Mouse (Mus musculus) adrenal gland, postnatal 25 days (tissue): ENCODE data around the gene Tmem38b. TPM values are rescaled to one million over a fixed set of nuclear protein-coding genes. Genes with fewer than 3 reads are reported as not detected.
"Not testable (repeated sequence)": the region's sequence is repeated elsewhere in the genome, so short reads cannot be mapped to it uniquely, and the experiment has no call there.

Experiments used
- DNase-seq: peaks from one replicate; pipeline ENCODE4 v3.0.0; 2021; ENCODE audit warnings: mixed read lengths
- long read RNA-seq: library from polyadenylated mRNA; stranded (forward); transcript quantifications from one replicate; pipeline ENCODE4 v2.0.0, GENCODE M21; 2021
- total RNA-seq: library from RNA; stranded (reverse); gene quantifications from 2 replicates; pipeline ENCODE4 v1.2.3, GENCODE M21; 2021

The Tmem38b gene
- total RNA-seq, result 23.2 and 30.8 TPM in 2 replicates
- long read RNA-seq, transcript Tmem38b-201 (6 exons, 2,862 nt), result major isoform, 55 of 60 reads
- long read RNA-seq, partial matches to known transcripts, result 3 of 60 reads
- long read RNA-seq, other reads (novel, unspliced or antisense), result 2 of 60 reads

DNA sequence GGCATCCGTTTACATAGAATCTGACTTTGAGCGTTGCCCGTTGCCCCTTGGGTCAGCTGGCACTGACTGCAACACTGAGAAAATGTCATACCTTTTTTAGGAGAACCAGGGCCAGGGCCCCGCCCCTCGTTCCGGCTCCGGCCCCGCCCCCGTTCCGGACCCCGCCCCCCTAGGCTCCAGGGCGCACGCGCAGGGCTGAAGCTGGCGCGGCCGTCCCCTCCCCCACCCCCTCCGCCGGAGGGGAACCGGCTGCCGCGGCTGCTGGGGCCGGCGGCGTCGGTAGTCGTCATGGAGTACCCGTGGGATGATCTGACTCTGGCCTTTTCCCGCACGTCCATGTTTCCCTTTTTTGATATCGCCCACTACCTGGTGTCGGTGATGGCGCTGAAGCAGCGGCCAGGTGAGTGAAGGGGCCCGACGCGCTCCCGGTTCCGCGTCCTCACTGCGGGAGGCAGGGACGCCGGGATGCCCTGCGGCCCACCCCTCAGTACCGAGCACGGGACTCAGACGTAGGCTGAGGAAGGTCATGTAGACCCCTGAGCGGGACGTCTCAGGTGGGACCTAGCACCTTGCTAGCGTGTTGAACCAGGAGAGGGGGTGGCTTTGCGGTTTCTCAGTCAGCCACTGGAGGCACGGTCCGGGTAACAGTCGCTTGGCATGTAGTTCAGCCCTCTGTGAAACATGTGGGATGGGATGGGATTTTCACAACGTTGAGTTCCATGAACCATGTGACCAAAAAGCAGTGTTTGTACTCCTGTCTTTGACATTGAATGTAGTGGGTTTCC is at the start of gene Tmem38b:
Gene Tmem38b (plus strand): TSS at position 225 of the 785 bp plus-strand sequence.
- DNase-seq, result peak; percentile 89

DNA sequence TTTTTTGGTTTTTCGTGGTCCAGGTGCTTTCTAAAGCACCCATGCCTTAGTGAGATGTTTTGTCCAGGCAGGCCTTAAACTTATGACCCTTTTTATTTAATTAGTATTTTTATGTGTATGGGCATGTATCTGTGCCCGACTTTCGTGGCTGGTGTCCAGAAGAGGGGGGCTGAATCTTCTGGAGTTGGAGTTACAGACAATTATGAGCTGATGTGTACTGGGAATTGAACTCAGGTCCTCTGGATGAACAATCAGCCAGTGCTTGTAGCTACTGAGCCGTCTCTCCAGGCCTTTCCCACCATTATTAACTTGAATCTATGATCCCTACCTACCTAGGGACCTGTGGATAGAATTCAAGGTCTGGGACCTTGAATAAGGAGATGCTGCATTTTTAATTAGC is 44.4 kb upstream of the Tmem38b start:
- DNase-seq, result no peak

DNA sequence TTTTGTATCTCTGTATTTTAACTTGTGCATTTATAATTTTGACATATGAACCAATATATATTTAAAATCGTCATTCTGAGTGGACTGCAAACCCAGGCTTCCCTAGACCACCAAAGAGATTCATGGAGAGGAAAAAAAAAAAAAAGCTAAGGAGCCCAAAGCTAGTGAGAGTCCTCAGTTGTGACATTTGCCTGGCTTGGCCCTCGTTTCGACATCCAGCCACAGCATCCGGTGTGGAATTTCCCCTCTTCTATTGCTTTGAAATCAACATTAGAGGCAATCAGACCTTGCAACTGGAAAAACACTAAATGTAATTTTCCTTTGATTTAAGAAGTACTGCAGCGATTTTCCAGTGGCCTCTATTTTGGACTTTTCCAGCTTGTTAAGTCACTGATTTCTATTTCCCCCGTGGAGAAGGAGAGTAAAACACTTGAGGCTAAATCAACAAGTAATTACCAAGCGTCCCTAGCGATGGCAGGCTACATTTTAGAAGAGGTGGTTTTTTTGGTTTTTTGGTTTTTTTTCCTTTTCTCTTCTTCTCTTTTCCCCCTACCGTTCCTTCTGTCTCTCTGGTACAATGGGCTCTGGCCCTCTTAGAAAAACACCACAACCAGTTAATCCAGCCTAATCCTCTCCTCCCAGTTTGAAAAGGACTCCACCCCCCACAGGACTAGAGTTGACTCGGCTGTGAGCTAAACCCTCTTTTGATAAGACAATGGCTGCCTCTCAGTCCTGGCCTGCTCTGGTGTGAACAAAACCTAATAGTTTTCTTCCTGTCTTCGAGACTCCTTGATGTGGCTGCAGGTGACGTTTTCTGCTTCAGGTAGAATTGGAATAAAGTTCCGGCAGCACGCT is 43.4 kb upstream of the Tmem38b start:
- no peak for DNase-seq

DNA sequence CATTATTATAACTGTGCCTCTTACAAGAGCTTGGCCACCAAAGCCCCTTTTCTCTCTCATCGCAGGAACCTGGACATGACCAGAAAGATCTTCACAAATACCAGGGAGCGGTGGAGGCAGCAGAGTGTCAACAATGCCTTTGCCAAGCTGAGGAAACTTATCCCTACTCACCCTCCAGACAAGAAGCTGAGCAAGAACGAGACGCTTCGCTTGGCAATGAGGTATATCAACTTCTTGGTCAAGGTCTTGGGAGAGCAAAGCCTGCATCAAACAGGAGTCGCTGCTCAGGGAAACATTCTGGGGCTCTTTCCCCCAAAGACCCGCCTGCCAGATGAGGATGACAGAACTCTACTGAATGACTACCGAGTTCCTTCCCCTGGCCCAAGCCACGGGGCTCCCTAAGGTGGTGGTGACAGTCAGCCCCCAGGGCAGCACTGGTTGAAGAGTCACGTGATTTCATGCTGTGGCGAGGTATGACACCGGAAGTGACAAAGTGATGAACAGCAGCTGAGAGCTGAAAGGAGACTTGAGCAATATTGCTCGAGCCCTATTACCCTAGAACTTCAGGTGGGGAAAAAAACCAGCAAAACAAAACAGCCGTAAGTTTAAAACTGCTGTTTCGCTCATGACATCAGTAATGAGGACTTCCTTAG is 40.0 kb upstream of the Tmem38b start:
- no peak for DNase-seq

DNA sequence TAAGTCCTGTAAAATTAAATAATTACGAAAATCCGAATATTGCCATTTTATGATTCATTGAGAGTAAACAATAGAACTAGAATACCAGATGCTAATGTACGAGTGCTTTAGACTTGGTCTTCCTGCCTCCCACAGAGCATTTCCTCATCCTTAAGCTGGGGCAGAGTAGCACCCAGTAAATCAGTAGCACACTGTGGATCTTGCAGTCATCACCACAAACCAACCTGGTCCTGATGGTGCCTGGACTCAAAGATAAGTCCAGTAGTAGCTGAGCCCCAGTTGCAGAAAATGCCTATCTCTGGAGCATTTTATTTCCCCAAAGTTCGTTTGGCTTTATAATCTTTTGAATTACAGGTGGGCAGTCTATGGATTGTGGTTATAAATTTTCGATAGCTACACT is 39.0 kb upstream of the Tmem38b start:
- no peak for DNase-seq

DNA sequence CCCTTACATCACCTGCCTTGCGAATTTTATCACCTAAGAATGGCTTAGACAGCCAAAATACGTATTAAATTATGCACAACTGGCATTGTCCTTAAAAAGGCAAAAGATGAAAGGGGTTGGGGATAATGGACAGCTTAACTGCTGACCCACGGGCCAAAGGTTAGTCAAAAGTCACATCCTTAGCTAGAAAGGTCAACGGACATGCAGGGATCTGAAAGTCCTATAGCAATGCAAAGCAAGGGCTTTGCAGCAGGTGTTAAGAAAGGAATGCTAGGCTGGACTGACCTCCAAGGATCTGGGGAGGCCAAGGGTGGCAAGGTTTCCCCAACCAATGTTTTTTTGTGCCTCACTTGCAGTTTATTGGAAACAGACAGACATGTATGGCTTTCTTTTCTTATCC is 36.5 kb upstream of the Tmem38b start:
- DNase-seq, result no peak

DNA sequence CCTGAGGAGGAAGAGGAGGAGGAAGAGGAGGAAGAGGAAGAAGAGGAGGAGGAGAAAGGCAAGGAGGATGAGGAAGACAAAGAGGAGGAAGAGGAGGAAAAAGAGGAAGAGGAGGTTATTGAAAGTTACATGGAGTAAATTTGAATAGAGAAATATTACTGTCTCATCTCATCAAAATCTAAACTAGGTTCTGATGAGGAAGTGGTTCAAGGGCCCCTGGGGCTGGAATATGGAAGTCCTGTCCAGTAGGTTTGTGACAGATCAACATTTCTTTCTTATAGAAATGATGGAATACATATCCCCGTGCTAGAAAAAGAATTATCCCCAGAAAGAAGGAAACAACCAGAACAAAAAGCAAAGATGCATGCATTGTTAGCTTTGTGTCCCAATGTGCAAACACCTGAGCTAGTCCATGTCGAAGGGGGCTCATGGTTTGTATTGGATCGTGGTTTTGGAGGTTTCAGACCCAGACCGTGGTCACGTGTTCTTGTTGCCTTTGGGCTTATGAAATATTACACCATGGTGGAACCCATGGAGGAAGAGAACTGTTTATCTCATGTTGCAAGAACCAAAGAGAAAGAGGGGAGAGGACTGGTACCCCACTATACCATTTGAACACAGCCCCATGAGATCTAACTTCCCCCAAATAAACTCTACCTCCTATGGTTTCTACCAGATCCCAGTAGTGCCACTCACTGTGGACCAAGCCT is 31.4 kb upstream of the Tmem38b start:
- no peak for DNase-seq

DNA sequence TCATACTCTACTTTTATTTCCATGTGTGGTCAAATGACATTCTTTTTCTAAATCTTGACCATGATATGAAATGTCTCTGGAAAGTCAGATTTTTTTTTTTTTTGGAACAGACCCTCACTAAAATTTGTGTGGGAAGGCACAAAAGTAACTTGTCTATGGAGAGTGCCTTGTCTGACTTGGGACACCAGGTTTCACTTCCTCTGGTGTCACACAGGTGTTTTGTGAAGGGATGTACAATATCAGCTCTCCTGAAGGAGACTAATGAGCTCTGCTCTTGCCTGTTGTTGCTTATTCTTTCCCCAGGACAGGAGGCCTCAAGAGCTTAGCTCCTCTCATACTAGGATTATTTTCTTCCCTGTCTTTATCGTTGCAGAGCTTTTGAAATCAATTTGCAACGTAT is 30.8 kb upstream of the Tmem38b start:
- no peak for DNase-seq

DNA sequence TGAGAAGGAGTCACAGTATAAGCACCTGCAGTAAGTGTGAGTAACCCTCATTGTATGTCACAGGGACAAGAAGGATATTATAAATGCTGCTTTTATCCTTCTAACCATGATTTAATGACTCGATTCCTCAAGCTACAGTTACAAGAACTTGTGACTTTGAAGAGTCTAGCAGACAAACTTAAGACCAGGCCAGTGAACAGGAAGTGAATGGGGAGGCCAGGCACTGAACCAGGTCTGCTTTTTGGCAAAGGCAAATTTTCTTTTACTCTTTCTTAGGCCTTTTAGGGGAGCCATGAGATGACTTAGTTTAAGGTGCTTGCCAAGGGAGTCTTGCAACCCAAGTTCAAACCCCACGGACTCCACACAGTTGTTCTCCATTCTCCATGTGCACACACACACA is 30.1 kb upstream of the Tmem38b start:
- no peak for DNase-seq

DNA sequence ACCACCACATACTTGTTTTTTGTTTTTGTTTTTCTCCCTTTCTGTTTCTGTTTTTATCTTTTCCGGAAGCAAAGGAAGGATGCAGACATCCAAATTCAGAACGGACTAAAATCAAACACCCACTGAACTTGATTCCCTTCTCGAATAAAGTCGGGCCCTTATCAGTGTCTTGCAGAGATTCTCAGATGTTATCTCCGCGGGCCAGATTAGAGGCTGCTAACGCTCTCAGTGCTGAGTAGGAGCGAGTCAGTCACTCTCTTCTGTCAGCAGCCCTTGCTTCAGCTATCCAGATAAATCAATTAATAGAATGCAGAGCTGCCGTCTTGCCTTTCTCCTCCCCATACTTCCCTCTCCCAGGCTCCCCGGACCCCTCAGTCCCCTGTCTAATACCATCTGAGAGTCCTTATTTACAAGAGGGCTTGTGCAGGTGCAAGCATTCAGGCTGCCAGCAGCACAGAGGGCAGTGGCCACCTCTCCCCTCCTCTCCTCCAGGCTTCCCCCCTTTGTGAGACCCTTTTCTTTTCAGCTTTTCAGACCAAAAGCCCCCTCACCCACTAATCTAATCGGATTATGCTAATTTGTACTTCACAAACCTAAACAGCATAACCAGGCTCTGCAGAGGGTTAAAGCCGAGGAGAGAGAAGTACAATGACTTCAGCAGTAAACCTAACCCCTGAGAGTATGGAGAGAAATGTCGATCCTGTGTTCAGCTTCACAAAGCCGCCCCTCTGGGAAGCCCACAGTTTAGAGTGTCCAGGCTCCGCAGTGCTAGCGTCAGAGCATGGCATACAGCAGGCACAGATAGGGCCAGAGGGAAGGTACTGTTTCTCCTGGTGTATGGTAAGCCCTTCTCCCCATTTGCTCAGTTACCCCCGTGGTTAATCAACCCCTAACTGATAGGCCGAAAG is 28.7 kb upstream of the Tmem38b start:
- no peak for DNase-seq

DNA sequence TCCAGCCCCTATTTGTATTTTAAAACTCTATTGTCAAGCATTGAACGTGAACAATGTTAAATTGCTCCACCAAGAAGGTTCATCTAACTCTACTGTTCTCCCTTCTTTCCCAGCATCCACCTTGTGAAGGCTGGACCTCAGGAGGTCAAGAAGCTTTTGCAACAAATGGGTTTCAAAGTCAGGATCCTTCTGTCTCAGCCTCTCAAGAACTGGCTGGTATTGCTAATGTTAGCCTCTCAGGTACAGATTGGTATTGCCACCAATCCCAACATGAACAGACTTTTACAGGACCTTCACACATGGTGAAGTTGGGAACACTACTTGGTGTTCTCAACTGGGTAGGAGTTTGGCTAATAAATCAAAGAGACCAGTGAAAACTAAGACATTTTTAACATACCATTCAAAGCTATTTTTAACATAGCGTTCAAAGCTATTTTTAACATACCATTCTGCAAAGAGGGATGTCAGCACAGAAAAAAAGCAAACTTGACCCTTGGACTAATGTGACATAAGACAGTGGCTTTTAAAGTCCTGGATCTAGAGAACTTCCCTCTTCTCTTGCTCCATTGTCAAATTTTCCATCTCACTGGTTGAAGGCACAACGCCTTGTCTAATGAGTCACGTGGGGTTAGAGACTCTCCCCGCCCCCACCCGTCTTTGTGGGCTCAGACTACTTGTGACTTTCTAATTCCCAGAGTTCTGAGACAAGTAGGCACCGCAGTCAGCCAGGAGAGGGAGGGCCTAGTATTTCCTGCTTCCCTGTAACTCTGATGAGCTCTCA is 26.8 kb upstream of the Tmem38b start:
- no peak for DNase-seq

DNA sequence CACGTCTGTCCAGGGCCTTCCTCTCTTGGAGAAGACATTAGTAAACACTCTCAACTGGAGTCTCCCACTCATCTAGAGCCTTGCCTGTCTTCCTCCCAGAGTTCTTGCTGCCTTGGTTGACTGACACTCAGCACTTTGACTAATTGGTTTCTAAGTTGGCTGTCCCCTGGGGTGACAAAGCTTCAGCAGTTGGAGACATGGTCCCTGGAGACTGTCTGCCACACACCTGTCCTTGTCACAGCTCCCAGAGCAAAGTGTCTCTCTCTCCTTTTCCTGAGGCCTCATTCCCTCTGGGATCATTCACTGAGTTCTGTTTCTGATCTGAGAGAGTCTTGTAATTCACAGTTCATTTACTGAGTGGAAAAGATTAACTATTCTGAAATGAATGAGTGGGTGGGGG is 26.1 kb upstream of the Tmem38b start:
- DNase-seq, result no peak

DNA sequence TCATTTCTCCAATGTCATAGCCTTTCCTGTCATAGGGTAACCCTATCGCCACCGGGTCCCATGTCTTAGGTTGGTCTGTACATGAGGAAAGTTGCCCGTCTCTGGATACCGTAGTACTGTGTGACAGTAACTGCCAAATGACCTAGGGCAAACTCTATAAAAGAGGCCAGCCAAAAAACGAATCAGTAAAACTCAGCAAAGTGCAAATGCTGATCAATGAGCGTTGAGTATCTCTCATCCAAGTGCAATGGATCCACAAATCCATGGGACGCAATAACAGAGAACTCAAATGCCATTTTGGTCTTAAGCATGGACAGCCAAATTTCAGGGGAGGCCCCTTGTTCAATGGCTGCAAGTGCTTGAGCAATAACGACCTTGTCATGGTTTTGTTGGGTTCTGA is 22.2 kb upstream of the Tmem38b start:
- not testable (repeated sequence) for DNase-seq

DNA sequence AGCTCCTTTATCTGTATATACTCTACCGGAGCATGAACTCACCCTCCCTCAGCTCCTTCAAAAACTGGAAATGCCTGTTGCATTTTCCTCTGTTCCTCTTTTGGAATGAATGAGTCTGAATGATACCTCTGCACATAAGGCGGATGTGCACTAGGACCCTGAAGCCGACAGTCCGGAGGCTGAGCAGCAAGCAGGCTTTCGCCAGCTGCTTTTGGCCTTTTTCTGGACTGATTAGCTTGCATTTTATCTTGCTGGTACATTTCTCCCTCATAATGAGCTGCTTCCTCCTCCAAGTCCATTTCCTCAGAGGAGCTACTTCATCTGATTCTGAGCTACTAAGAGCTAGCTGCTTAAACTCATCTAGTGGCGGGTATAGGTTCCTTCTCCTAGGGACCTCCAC is 19.4 kb upstream of the Tmem38b start:
- not testable (repeated sequence) for DNase-seq

DNA sequence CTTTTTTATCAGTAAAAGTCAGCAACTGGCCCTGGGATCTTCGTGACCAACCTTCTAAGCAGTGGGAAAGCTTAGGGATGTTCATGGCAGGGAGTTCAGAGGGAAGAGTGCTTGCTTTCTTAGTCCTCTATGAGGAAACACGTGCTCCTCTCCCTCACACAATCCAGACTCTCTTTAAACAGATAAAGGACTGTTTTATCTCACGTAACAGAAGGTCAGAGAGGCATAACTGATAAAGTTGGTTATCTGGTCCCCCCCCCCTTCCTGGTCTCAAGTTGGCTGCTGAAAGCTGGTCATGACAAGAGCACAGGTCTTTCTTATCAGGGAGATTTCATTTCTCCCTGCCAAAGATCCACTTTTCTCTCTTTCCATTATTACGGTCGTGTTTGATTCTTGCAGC is 7.5 kb upstream of the Tmem38b start:
- DNase-seq, result no peak

DNA sequence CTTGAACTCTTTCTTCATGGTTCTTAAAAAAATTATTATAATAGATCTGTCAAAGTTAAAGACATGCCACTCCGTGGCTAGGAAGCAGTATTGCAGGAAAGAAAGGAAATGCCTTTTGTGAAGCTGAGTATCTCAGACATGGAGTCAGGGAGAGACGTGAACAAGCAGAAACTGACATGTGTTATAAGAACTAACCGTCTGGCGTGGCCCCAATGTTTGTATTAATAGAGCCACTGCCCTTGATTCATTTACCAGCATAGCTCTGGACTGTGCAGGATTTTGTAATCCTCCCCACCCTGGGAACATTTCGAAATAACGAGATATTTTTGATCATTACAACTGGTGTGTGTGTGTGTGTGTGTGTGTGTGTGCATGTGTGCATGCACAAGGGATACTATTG is 2.1 kb upstream of the Tmem38b start:
- peak; percentile 49 for DNase-seq

DNA sequence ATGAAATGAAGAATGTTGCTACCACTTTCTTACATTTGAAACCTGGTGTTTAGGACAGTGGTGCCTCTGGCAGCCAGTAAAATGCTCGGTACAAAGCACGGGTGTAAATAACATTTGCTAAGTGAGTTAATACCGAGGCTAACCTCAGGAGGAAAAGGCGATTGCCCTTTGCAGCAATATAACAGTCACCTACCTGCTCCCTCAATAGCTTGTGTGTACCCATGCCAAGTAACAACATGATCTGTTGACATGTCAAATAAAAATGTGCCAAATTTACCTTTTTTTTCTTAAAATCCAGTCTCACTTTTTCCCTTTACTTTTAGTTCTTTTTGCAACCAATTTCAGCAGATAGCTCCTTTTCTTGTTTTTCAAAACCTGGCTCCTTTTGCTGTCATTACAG is 1.0 kb upstream of the Tmem38b start:
- DNase-seq, result no peak

DNA sequence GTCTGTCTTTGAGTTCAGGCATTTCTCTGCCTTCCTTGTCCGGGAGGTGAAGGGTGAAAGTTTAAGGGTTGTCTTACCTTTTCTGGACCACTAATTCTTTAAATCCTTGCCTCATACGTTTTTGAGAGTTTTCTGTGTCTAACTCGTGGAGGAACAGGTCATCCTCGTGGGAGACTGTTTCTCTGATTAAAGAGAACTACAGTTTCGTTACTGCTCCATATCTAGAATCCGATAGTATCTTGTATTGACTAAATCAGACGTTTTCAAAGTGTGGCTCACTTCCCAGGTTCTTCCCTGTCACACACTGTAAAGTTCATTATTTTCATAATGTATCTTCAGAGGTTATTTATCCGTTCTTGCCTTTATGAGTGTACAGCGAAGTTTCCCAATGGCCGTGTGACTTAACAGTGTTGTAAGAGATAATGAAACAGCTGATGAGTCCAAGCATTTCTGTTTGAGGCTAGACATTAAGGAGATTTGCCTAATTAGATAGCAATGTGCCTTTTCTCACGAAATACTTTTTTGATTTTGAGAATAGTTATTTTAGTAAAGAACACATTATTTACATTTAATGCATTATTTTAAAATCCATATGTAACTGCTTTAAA is 900 bp downstream of the Tmem38b start:
- no peak for DNase-seq

DNA sequence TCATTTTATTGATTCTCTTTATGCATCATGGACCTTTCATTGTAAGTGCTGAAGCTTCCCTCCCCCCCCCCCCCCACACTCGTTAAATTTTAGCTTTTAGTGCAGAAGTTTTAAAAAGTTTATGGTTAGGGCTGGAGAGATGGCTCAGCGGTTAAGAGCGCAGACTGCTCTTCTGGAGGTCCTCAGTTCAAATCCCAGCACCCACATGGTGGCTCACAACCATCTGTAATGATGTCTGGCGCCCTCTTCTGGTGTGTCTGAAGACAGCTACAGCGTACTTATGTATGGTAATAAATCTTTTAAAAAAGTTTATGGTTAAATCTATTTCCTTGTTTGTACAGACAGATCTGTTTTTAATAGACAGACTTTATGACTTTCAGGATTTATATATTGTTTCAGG is 2.0 kb downstream of the Tmem38b start:
- no peak for DNase-seq

DNA sequence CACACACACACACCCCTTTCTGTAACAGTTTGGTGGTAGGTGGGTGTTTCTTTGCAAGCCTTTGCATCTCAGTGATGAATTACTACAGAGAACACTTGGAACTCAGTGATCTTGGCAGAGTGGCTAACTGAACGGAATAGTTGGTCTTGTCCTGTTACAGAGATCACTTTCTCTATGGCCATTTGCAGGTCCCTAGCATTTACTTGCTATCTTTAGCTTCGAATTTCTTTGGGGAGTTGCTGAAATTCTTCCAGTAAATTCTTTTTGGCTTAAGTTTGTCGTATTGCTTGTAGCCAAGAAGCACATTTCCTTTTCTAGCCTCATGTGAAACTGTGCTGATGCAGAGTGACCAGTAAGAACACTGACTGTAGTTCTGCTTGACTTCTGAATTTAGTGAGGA is 3.1 kb downstream of the Tmem38b start:
- no peak for DNase-seq
